Mouse (Mus musculus) hindbrain, postnatal 0 days (tissue): Measurements from ENCODE around the gene Grk2. TPM values are rescaled to one million over a fixed set of nuclear protein-coding genes. Genes with fewer than 3 reads are reported as not detected.
"Not testable (repeated sequence)": the region's sequence is repeated elsewhere in the genome, so short reads cannot be mapped to it uniquely, and the experiment has no call there.

Experiments used
- ATAC-seq: fragments of 200-750 bp; cut with Nextera tagmentation; 2 replicates; pipeline ENCODE4 v1.8.0; 2017; ENCODE audit warnings: mild to moderate bottlenecking, moderate TSS enrichment, moderate library complexity
- DNase-seq: peaks from one replicate; pipeline ENCODE4 v3.0.0-alpha.2; 2015; ENCODE audit warnings: low spot score
- H3K27ac ChIP-seq: fragments of 300-500 bp; sonication (generic); 2 replicates; pipeline ENCODE4 v1.5.1; 2014; ENCODE audit warnings: mild to moderate bottlenecking
- H3K27me3 ChIP-seq: fragments of 300-500 bp; sonication (generic); 2 replicates; pipeline ENCODE4 v1.6.1; 2014; ENCODE audit warnings: low read length, mixed read lengths; ENCODE audit not compliant: insufficient read depth
- H3K36me3 ChIP-seq: fragments of 300-500 bp; sonication (generic); 2 replicates; pipeline ENCODE4 v1.6.1; 2014; ENCODE audit warnings: low read length, mixed read lengths; ENCODE audit not compliant: insufficient read depth
- H3K4me1 ChIP-seq: fragments of 300-500 bp; sonication (generic); 2 replicates; pipeline ENCODE4 v1.6.1; 2014; ENCODE audit warnings: antibody characterized with exemption, low read length, mixed read lengths; ENCODE audit not compliant: insufficient read depth
- H3K4me2 ChIP-seq: fragments of 300-500 bp; sonication (generic); 2 replicates; pipeline ENCODE4 v1.6.1; 2014; ENCODE audit warnings: low read depth, mild to moderate bottlenecking, low read length, moderate library complexity, mixed read lengths
- H3K4me3 ChIP-seq: fragments of 300-500 bp; sonication (generic); 2 replicates; pipeline ENCODE4 v1.5.1; 2014; ENCODE audit warnings: low read length
- H3K9ac ChIP-seq: fragments of 300-500 bp; sonication (generic); replicated peaks from 2 replicates; pipeline ENCODE4 v1.6.1; 2014; ENCODE audit warnings: mild to moderate bottlenecking, low read length, moderate library complexity, mixed read lengths
- H3K9me3 ChIP-seq: fragments of 300-500 bp; sonication (generic); 2 replicates; pipeline ENCODE4 v1.6.1; 2016; ENCODE audit warnings: low read length, mixed read lengths
- CTCF ChIP-seq: IDR thresholded peaks from 2 replicates; pipeline ENCODE4 v1.5.1; 2016; ENCODE audit warnings: antibody characterized with exemption, control low read depth, low read depth
- WGBS: fragments of 180-500 bp; shearing (Covaris S2); extraction: QIAGEN DNeasy Blood & Tissue Kit; methylation state at CpG from one replicate; pipeline ENCODE4 v1.1.7; 2014; 5-methylcytosine and 5-hydroxymethylcytosine counted together
- microRNA-seq, 2 experiments: library from miRNA; unstranded; fragments of <30 nt; microRNA quantifications; one replicate each; pipeline ENCODE4; 2016
- polyA plus RNA-seq: library from polyadenylated mRNA; unstranded; fragments of >200 nt; fragmentation: Nextera tagmentation; extraction: Ambion mirVana; gene quantifications from 2 replicates; pipeline ENCODE4 v1.2.1, GENCODE M21; 2015
- total RNA-seq: library from RNA; depleted of rRNA; stranded (reverse); fragments of >200 nt; gene quantifications from 2 replicates; pipeline ENCODE4 v1.2.3, GENCODE M21; 2014; rRNA removed

Grk2 gene
- total and polyA plus RNA-seq, 2 experiments from 2014 or later, result 25.8 to 142 TPM

DNA sequence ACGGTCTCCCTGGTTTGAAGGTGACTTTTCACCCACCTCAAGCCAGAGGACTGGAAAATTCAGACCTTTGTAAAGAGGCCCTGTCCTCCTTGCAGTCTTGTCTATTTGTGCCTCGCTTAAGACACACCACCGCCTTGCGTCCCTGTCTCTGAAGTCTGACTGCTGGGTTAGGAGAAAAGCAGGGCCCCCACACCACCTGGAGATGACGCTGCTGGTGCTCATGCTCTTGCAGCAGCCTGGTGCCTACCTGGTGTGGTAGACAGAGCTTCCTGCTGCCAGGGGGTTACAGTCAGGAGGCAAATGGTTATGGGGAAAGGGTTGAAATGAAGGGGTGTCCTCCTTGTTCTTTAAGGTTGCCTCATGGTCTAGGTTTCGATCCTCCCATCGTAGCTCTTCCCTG is 51.8 kb downstream of the Grk2 start:
- no peak for ATAC-seq
- Histone ChIP-seq H3K27ac (no peak overlapping the region), H3K36me3 (no peaks in the 10 kb centered on the region), H3K4me1 (no peaks in the 10 kb centered on the region), H3K4me3 (no peak overlapping the region), H3K9me3 (no peaks in the 10 kb centered on the region), H3K9ac (no peak overlapping the region), H3K27me3 (no peaks in the 10 kb centered on the region), H3K4me2 (no peak overlapping the region)
- 89% methylated on average over 7 of the region's 7 CpGs for WGBS
- no peak for DNase-seq
- TF ChIP-seq CTCF, result no peak

DNA sequence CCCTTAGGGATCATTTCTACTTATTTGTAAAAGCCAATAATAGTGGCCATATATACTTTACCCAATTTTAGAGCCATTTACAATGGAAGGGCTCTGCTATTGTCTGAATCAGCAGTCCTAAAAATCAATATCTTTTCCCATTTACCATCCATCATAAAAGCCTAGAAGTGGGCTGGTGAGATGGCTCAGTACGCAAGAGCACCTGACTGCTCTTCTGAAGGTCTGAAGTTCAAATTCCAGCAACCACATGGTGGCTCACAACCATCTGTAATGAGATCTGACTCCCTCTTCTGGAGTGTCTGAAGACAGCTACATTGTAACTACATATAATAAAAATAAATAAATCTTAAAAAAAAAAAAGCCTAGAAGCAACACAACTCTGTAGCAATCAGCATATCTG is 57.3 kb downstream of the Grk2 start:
- not testable (repeated sequence) for H3K27ac ChIP-seq, H3K27me3 ChIP-seq, H3K9me3 ChIP-seq, DNase-seq, H3K4me2 ChIP-seq, H3K4me3 ChIP-seq, H3K9ac ChIP-seq, H3K36me3 ChIP-seq, H3K4me1 ChIP-seq, ATAC-seq
- 73% methylated on average over 1 of the region's 1 CpGs for WGBS

DNA sequence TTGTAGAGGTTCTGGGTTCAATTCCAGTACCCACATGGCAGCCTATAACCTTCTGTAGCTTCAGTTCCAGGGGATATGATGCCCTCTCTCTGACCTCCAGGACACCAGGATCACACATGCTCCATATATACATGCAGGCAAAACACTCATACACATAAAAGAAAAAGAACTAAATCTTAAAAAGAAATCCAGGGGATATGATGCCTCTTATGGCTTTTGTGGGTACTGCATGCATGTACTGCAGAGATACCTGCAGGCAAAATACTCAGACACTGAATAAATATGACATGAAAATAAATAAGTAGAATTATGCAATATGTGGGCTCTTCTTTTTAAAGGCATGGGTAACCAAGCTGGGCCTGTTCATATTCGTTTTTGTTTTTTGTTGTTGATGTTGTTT is 59.0 kb downstream of the Grk2 start:
- Histone ChIP-seq H3K4me2 (no peak overlapping the region), H3K27me3 (no peaks in the 10 kb centered on the region), H3K9ac (no peak overlapping the region), H3K36me3 (no peaks in the 10 kb centered on the region), H3K4me1 (no peaks in the 10 kb centered on the region), H3K4me3 (no peak overlapping the region), H3K9me3 (no peaks in the 10 kb centered on the region), H3K27ac (no peak overlapping the region)
- ATAC-seq (no peak), DNase-seq (no peak)
- WGBS, result 68% methylated on average over 1 of the region's 1 CpGs
- peak; percentile 53 for TF ChIP-seq CTCF

DNA sequence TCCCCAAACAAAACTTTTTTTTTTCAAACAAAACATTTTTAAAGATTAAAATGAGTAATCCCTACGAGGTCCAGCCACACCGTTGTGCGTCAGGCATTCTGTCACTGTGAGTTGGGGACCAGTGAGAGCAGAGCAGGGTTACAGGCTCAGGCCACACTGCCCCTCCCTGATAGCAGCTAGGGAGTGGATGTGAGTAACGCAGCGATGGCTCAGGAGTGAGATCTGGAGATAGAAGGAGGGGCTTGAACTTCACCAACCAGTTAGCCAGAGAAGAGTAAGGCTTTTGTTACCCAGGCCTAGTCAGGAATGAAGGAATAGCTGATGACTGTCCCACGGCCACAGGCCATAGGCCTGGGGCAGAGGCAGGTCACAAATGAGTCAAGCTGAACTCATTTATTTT is 61.2 kb downstream of the Grk2 start:
- H3K9ac ChIP-seq, result no peak overlapping the region
- H3K9me3 ChIP-seq, result no peaks in the 10 kb centered on the region
- H3K4me2 ChIP-seq, result no peak overlapping the region
- no peak overlapping the region for H3K27ac ChIP-seq
- no peaks in the 10 kb centered on the region for H3K4me1 ChIP-seq
- no peak for DNase-seq
- 84% methylated on average over 6 of the region's 6 CpGs for WGBS
- ATAC-seq, result no peak
- H3K36me3 ChIP-seq, result no peaks in the 10 kb centered on the region
- H3K4me3 ChIP-seq, result no peak overlapping the region
- no peak for TF ChIP-seq CTCF
- H3K27me3 ChIP-seq, result no peaks in the 10 kb centered on the region

DNA sequence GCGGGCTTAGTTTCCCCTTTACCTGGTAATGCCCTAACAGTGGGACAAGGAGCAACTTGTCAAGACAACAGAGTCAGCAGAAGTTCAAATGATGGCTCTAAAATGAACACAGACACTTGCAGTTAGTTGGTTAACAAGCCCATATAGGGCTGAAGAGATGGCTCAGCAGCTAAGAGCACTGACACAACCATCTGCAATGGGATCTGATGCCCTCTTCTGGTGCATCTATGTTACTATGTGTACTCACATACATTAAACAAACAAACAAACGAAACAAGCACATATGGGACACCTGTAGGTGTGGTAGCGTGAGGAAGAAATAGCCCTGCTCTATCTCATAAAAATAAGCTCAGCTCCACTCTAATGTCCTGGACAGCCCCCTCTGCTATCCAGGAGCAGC is 63.6 kb downstream of the Grk2 start:
- peak; percentile 41 for TF ChIP-seq CTCF
- DNase-seq, result no peak

DNA sequence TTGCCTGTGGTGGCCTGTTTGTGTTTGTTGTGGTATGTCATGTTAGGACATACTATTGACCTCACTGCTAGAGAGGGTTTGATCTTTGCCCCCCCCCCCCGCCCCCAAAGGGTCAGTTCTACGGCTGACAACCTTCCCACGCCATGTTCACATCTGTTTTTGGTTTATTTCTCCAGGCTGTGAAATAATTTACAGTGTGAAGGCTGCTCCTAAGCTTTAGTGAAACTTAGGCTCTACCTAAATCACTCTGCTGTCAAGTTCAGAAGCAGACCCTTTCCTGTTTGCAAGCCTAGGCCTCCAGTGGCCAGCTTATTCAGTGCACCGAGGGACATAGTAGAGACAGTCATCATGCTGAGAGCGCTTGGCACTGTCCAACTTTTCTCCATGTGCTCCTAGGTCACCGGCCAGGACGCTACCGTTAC is 65.8 kb downstream of the Grk2 start:
- no peak for TF ChIP-seq CTCF
- 70% methylated on average over 8 of the region's 8 CpGs for WGBS
- no peak for ATAC-seq
- Histone ChIP-seq H3K9me3 (no peaks in the 10 kb centered on the region), H3K36me3 (no peaks in the 10 kb centered on the region), H3K27ac (no peak overlapping the region), H3K4me2 (no peak overlapping the region), H3K27me3 (no peaks in the 10 kb centered on the region), H3K4me3 (no peak overlapping the region), H3K4me1 (no peaks in the 10 kb centered on the region), H3K9ac (no peak overlapping the region)
- DNase-seq, result no peak

More for the DNA sequence above, 63.6 kb downstream of the Grk2 start:
- 65% methylated on average over 3 of the region's 3 CpGs for WGBS
- H3K27ac ChIP-seq, result no peak overlapping the region
- H3K4me2 ChIP-seq, result no peak overlapping the region
- H3K9ac ChIP-seq, result no peak overlapping the region
- no peaks in the 10 kb centered on the region for H3K4me1 ChIP-seq
- H3K4me3 ChIP-seq, result no peak overlapping the region
- no peaks in the 10 kb centered on the region for H3K9me3 ChIP-seq
- ATAC-seq, result no peak
- no peaks in the 10 kb centered on the region for H3K36me3 ChIP-seq
- no peaks in the 10 kb centered on the region for H3K27me3 ChIP-seq

Small RNA genes lying within 50 kb of the gene (microRNA-seq; reads per million reads assigned to microRNA genes)
- gene Mir6985, result 1.1 to 2.1 reads per million in 2 experiments

Other genes starting within 250 kb of the Grk2 start
- not detected in 2 replicates for gene Gstp3, start 246.7 kb downstream of the Grk2 start, total RNA-seq
- not detected in 2 replicates for gene Gstp3, start 246.7 kb downstream of the Grk2 start, polyA plus RNA-seq
- not detected in 2 replicates for gene Cabp2, start 224.6 kb downstream of the Grk2 start, total RNA-seq
- gene Cabp2, start 224.6 kb downstream of the Grk2 start, polyA plus RNA-seq, result not detected in 2 replicates
- 49.4 and 57.5 TPM in 2 replicates for gene Cdk2ap2, start 209.0 kb downstream of the Grk2 start, total RNA-seq
- gene Cdk2ap2, start 209.0 kb downstream of the Grk2 start, polyA plus RNA-seq, result 63.9 and 64.6 TPM in 2 replicates
- 134 and 142 TPM in 2 replicates for gene Pitpnm1, start 206.2 kb downstream of the Grk2 start, total RNA-seq
- 88.0 and 91.9 TPM in 2 replicates for gene Pitpnm1, start 206.2 kb downstream of the Grk2 start, polyA plus RNA-seq
- 33.4 and 38.2 TPM in 2 replicates for gene Aip, start 180.4 kb downstream of the Grk2 start, total RNA-seq
- 89.4 and 94.3 TPM in 2 replicates for gene Aip, start 180.4 kb downstream of the Grk2 start, polyA plus RNA-seq
- 0.37 TPM in 1 of 2 replicates, not detected in the other for gene Gpr152, start 166.4 kb downstream of the Grk2 start, total RNA-seq
- 0.05 TPM in 1 of 2 replicates, not detected in the other for gene Gpr152, start 166.4 kb downstream of the Grk2 start, polyA plus RNA-seq
- gene Cabp4, start 162.2 kb downstream of the Grk2 start, total RNA-seq, result not detected in 2 replicates
- gene Cabp4, start 162.2 kb downstream of the Grk2 start, polyA plus RNA-seq, result 0.29 and 0.51 TPM in 2 replicates
- 71.5 and 137 TPM in 2 replicates for gene Coro1b, start 157.6 kb downstream of the Grk2 start, total RNA-seq
- gene Coro1b, start 157.6 kb downstream of the Grk2 start, polyA plus RNA-seq, result 90.7 and 114 TPM in 2 replicates
- gene Ptprcap, start 152.6 kb downstream of the Grk2 start, total RNA-seq, result 1.0 TPM in 1 of 2 replicates, not detected in the other
- gene Ptprcap, start 152.6 kb downstream of the Grk2 start, polyA plus RNA-seq, result 0.40 and 0.44 TPM in 2 replicates
- gene Rps6kb2, start 142.9 kb downstream of the Grk2 start, total RNA-seq, result 17.6 and 24.7 TPM in 2 replicates
- gene Rps6kb2, start 142.9 kb downstream of the Grk2 start, polyA plus RNA-seq, result 49.6 and 56.5 TPM in 2 replicates
- 5.5 and 8.3 TPM in 2 replicates for gene Carns1, start 130.7 kb downstream of the Grk2 start, total RNA-seq
- 7.1 and 7.5 TPM in 2 replicates for gene Carns1, start 130.7 kb downstream of the Grk2 start, polyA plus RNA-seq
- 2.7 and 3.8 TPM in 2 replicates for gene Tbc1d10c, start 114.9 kb downstream of the Grk2 start, total RNA-seq
- 0.95 and 1.4 TPM in 2 replicates for gene Tbc1d10c, start 114.9 kb downstream of the Grk2 start, polyA plus RNA-seq
- gene Ppp1ca, start 114.2 kb downstream of the Grk2 start, total RNA-seq, result 502 and 597 TPM in 2 replicates
- 564 and 571 TPM in 2 replicates for gene Ppp1ca, start 114.2 kb downstream of the Grk2 start, polyA plus RNA-seq
- gene Rad9a, start 104.6 kb downstream of the Grk2 start, total RNA-seq, result 15.8 and 25.8 TPM in 2 replicates
- 13.7 and 14.6 TPM in 2 replicates for gene Rad9a, start 104.6 kb downstream of the Grk2 start, polyA plus RNA-seq
- gene Clcf1, start 92.0 kb downstream of the Grk2 start, total RNA-seq, result 0.42 and 3.8 TPM in 2 replicates
- 0.83 TPM in 2 replicates for gene Clcf1, start 92.0 kb downstream of the Grk2 start, polyA plus RNA-seq
- gene AC109138.7, start 91.9 kb downstream of the Grk2 start, total RNA-seq, result not detected in 2 replicates
- gene AC109138.7, start 91.9 kb downstream of the Grk2 start, polyA plus RNA-seq, result not detected in 2 replicates
- 28.1 and 28.7 TPM in 2 replicates for gene Pold4, start 74.3 kb downstream of the Grk2 start, total RNA-seq
- 24.5 and 26.2 TPM in 2 replicates for gene Pold4, start 74.3 kb downstream of the Grk2 start, polyA plus RNA-seq
- 64.6 and 69.6 TPM in 2 replicates for gene Ssh3, start 37.0 kb downstream of the Grk2 start, total RNA-seq
- gene Ssh3, start 37.0 kb downstream of the Grk2 start, polyA plus RNA-seq, result 18.9 and 21.8 TPM in 2 replicates
- 97.2 and 121 TPM in 2 replicates for gene Ankrd13d, start 23.1 kb downstream of the Grk2 start, total RNA-seq
- gene Ankrd13d, start 23.1 kb downstream of the Grk2 start, polyA plus RNA-seq, result 70.9 and 71.5 TPM in 2 replicates
- 67.5 and 73.7 TPM in 2 replicates for gene Kdm2a, start 92.1 kb upstream of the Grk2 start, total RNA-seq
- gene Kdm2a, start 92.1 kb upstream of the Grk2 start, polyA plus RNA-seq, result 18.0 and 19.8 TPM in 2 replicates
- 3.5 and 7.2 TPM in 2 replicates for gene Rhod, start 133.2 kb upstream of the Grk2 start, total RNA-seq
- gene Rhod, start 133.2 kb upstream of the Grk2 start, polyA plus RNA-seq, result 5.2 and 5.7 TPM in 2 replicates
- gene Syt12, start 171.2 kb upstream of the Grk2 start, total RNA-seq, result 46.2 and 54.5 TPM in 2 replicates
- 9.0 and 9.9 TPM in 2 replicates for gene Syt12, start 171.2 kb upstream of the Grk2 start, polyA plus RNA-seq
- gene 2010003K11Rik, start 192.4 kb upstream of the Grk2 start, total RNA-seq, result not detected in 2 replicates
- gene 2010003K11Rik, start 192.4 kb upstream of the Grk2 start, polyA plus RNA-seq, result 0.13 TPM in 1 of 2 replicates, not detected in the other
- 82.6 and 84.0 TPM in 2 replicates for gene Pcx, start 204.2 kb upstream of the Grk2 start, total RNA-seq
- gene Pcx, start 204.2 kb upstream of the Grk2 start, polyA plus RNA-seq, result 50.5 and 53.6 TPM in 2 replicates